Mouse (Mus musculus): ENCODE results near the gene Syce2.
"Not testable (repeated sequence)": the region's sequence is repeated elsewhere in the genome, so short reads cannot be mapped to it uniquely, and the experiment has no call there.

The Syce2 gene

GRCm38 (mm10) chr8:84901071-84901470 is 29.2 kb downstream of the Syce2 start:
- in situ Hi-C loops (cut with MboI; ENCODE audit: low sequenced_read_pairs): no loop called here

DNA sequence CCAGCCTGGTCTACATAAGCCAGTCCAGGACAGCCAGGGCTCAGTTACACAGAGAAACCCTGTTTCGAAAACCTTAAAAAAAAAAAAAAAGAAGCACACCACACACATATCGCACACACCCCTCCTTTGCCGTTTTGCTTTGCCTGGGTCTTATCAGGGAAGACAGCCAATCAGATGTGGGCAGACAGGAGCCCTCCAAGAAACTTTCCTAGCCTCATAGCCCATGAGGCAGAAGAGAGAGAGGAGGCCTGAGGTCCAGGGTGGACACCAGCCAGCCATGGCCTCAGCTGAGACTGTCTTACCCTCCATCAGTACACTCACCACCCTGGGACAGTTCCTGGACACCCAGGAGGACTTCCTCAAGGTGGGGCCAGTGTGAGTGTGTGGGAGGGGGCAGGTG is 29.8 kb downstream of the Syce2 start, which contains the start of gene Klf1:
TSS of gene Klf1 (plus strand) at position 177 of the 400 bp plus-strand sequence.
- in situ Hi-C loops (cut with MboI; ENCODE audit: low sequenced_read_pairs): no loop called here

GRCm38 (mm10) chr8:84902367-84902919 is 30.5 kb downstream of the Syce2 start:
- in situ Hi-C loops (cut with MboI; ENCODE audit: low sequenced_read_pairs): no loop called here

GRCm38 (mm10) chr8:84902920-84903661 is 31.2 kb downstream of the Syce2 start:
- in situ Hi-C loops (cut with MboI; ENCODE audit: low sequenced_read_pairs): no loop called here

DNA sequence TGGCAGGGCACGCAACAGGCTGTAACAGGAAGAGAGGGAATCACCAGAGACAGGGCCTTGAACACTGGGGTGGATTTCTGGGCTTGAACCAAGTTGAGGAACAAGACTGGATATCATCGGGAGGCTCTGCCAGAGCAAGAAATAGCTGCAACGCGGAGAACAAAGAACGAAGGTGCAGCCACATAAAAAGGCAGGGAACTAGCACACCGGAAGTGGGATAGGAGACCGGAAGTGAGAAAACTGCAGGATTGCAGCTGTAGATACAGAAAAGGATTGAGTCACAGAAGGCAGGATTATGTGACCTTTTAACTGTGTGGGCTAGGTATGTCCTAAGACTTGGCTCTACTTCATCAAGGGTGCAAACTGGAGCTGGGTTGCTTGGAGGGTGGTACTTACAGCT is 32.4 kb downstream of the Syce2 start:
- in situ Hi-C loops (cut with MboI; ENCODE audit: low sequenced_read_pairs): no loop called here

DNA sequence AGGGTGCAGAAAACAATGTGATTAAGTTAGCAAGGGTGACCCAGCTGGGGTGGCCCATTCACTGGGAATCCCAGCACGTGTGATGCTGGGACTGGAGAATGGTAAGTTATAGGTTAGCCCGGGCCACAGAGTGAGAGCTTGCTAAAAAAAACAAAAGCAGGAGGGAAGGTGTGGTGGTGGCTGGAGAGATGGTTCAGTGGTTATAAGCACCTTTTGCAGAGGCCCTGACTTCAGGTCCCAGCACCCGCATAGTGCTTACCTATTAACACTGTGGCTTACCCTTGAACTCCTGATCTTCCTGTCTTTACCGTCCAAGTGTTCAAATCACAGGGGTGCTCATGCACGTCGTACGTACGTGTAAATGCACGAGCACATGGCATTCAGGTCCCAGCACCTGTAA is 35.1 kb downstream of the Syce2 start:
- in situ Hi-C loops (cut with MboI; ENCODE audit: low sequenced_read_pairs): no loop called here

DNA sequence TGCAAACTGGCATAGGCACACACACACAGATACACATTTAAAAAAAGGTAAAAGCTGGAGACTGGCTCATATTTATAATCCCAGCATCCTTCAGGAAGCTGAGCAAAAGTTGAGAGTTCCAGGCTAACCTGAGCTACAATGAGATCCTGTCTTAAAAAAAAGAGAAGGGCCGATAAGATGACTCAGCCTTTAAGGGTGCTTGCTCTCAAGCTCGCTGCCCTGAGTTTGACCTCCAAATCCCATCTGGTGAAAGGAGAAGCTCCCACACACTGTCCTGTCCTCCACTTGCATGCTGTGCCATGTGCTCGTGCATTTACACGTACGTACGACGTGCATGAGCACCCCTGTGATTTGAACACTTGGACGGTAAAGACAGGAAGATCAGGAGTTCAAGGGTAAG is 35.6 kb downstream of the Syce2 start:
- in situ Hi-C loops (cut with MboI; ENCODE audit: low sequenced_read_pairs): no loop called here

GRCm38 (mm10) chr8:84907979-84908378 is 36.1 kb downstream of the Syce2 start:
- in situ Hi-C loops (cut with MboI; ENCODE audit: low sequenced_read_pairs): not testable (repeated sequence)

GRCm38 (mm10) chr8:84908421-84909161 is 36.7 kb downstream of the Syce2 start, which contains the start of gene Dnase2a:
TSS of gene Dnase2a (plus strand) at chr8:84908560.
- in situ Hi-C loops (cut with MboI; ENCODE audit: low sequenced_read_pairs): no loop called here

- in situ Hi-C loops (cut with MboI; ENCODE audit: low sequenced_read_pairs): no loop called here
Observed at GRCm38 (mm10) chr8:84909162-84909767, 37.4 kb downstream of the Syce2 start.

DNA sequence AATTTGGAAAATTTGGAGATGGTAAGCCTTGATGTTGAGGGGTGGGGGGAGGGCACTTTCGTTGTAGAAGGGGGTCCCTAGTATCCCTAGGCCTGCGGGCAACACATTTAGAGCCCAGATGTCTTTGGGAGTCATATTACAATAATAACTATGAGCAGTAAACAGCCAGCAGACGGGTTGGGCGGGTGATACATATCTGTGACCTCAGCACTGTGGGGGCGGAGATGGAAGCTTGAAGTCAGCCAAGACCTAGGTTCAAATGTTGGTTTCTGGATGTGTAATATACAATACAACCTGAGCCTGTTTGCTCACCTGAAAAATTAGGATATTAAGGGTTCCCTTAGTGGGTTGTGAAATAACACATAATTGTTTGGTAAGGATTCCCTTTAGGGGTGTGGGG is 38.0 kb downstream of the Syce2 start:
- in situ Hi-C loops (cut with MboI; ENCODE audit: low sequenced_read_pairs): no loop called here

DNA sequence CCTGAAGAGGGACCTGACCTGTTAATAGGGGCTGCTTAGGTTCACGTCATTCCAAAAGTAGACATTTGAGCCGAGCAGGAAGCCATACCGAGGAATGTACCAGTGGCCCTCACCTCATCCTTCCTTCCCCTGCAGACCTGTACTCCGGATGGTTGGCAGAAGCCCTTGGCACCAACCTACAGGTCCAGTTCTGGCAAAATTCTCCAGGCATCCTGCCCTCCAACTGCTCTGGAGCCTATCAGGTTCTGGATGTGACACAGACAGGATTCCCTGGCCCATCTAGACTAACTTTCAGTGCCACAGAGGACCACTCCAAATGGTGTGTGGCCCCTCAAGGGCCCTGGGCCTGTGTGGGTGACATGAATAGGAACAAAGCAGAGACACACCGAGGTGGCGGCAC is 38.6 kb downstream of the Syce2 start:
- in situ Hi-C loops (cut with MboI; ENCODE audit: low sequenced_read_pairs): no loop called here

DNA sequence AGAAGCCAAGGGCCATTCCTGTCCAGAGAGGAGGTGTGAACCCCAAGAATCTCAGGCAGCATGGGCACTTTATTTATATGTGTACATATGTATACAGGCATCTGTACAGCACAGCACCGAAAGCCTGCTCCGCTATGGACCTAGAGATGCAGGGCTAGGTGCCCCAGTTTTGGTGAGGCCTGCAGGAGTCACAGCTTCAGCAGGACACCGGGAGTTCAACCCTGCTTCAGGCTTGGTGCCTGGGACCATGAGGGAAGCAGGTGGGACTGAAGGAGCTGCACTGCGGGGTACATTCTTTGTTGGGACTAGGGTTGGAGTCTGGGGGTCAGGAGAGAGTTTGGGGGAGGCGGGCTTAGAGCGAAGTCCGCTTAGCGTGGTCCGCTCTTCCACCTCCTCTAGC is 39.9 kb downstream of the Syce2 start:
- in situ Hi-C loops (cut with MboI; ENCODE audit: low sequenced_read_pairs): no loop called here

DNA sequence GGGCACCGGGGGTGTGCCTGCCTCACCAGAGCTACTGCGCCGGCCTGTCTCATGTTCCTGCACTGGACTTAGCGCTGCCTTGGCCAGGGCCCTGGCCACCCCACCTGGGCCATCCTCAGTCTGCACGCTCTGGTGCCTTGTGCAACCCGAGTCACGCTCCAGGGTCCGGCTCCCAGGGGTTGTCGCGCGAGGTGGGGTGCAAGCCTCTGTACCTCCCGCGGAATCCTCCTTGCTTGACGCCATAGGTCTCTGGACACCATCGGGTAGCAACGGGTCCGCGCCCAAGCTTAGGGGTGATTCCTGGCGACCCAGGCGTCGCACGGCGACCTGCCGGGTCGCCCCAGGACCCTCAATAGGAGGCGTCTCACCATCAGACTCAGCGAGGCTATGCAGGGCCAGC is 40.5 kb downstream of the Syce2 start:
- in situ Hi-C loops (cut with MboI; ENCODE audit: low sequenced_read_pairs): no loop called here

DNA sequence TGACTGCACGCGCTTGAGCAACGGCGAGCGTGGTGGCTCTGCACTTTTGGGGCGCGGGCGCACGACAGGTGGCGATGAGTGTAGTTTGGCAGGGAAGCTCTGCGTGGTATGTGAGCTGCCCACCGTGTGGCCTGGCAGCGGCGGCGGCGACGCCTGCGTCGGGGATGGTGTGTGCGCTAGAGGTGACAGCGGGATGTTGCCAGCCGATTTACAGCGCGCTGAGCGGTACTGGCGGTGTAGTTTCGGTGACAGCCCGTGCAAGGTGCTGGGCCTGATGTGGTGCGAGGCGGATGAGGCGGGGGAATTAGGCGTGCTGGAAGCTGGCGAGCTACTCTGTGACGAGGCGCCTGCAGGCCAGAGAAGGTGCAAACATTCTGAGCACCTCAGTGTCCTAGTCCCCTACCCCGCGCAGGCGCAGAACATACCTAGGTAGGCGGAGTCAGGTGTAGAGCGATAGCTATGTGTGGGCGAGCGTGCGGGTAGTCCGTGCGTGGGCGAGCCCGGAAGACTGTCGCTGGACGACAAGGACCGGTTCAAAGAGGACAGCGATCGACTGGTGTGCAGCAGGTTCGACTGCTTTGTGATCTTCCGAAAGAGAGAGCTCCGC is 41.1 kb downstream of the Syce2 start:
- in situ Hi-C loops (cut with MboI; ENCODE audit: low sequenced_read_pairs): no loop called here

- in situ Hi-C loops (cut with MboI; ENCODE audit: low sequenced_read_pairs): no loop called here
Observed at GRCm38 (mm10) chr8:84913502-84913900, 41.6 kb downstream of the Syce2 start.

- in situ Hi-C loops (cut with MboI; ENCODE audit: low sequenced_read_pairs): no loop called here
Observed at GRCm38 (mm10) chr8:84913960-84914359, 42.0 kb downstream of the Syce2 start.

- in situ Hi-C loops (cut with MboI; ENCODE audit: low sequenced_read_pairs): no loop called here
Observed at GRCm38 (mm10) chr8:84915269-84915668, 43.4 kb downstream of the Syce2 start.

- in situ Hi-C loops (cut with MboI; ENCODE audit: low sequenced_read_pairs): no loop called here
Observed at GRCm38 (mm10) chr8:84917781-84918180, 45.9 kb downstream of the Syce2 start.

- in situ Hi-C loops (cut with MboI; ENCODE audit: low sequenced_read_pairs): no loop called here
Observed at GRCm38 (mm10) chr8:84918646-84919045, 46.7 kb downstream of the Syce2 start.

- in situ Hi-C loops (cut with MboI; ENCODE audit: low sequenced_read_pairs): no loop called here
Observed at GRCm38 (mm10) chr8:84921596-84921995, 49.7 kb downstream of the Syce2 start.

Measured in CH12F3 (cell line).